Mouse (Mus musculus) limb, embryonic 14.5 days (tissue): ENCODE measurements at regions not wholly inside any gene's neighbourhood (a gene's known extent, or its start where the extent isn't known, plus 50 kb on each side); places are given as distances from the start of the nearest gene placed in this dataset.
A peak's percentile ranks its signal among the peaks of the same experiment; 100 is the strongest.

Experiments
- ATAC-seq: fragments of 200-750 bp; cut with Nextera tagmentation; 2 replicates; pipeline ENCODE4 v1.8.0; 2017; ENCODE audit warnings: low read depth, moderate number of reproducible peaks, moderate TSS enrichment; ENCODE audit not compliant: low FRiP score
- DNase-seq: peaks from one replicate; pipeline ENCODE4 v3.0.0-alpha.2; 2015; ENCODE audit warnings: low spot score
- H3K27ac ChIP-seq: fragments of 300-500 bp; sonication (generic); replicated peaks from 2 replicates; pipeline ENCODE4 v1.5.1; 2014; ENCODE audit warnings: low read depth, mild to moderate bottlenecking, low read length, moderate library complexity, mixed read lengths
- H3K27me3 ChIP-seq: fragments of 300-500 bp; sonication (generic); 2 replicates; pipeline ENCODE4 v1.6.1; 2014; ENCODE audit warnings: low read length, mixed read lengths; ENCODE audit not compliant: control insufficient read depth, insufficient read depth
- H3K36me3 ChIP-seq: fragments of 300-500 bp; sonication (generic); 2 replicates; pipeline ENCODE4 v1.6.1; 2014; ENCODE audit warnings: mild to moderate bottlenecking, low read length, moderate library complexity, mixed read lengths; ENCODE audit not compliant: control insufficient read depth, insufficient read depth
- H3K4me1 ChIP-seq: fragments of 300-500 bp; sonication (generic); 2 replicates; pipeline ENCODE4 v1.6.1; 2014; ENCODE audit warnings: antibody characterized with exemption, low read length, mixed read lengths; ENCODE audit not compliant: control insufficient read depth, insufficient read depth
- H3K4me2 ChIP-seq: fragments of 300-500 bp; sonication (generic); replicated peaks from 2 replicates; pipeline ENCODE4 v1.6.1; 2014; ENCODE audit warnings: low read depth, mild to moderate bottlenecking, low read length, moderate library complexity; ENCODE audit not compliant: severe bottlenecking
- H3K4me3 ChIP-seq: fragments of 300-500 bp; sonication (generic); replicated peaks from 2 replicates; pipeline ENCODE4 v1.5.1; 2014; ENCODE audit warnings: low read length
- H3K9ac ChIP-seq: fragments of 300-500 bp; sonication (generic); 2 replicates; pipeline ENCODE4 v1.6.1; 2014; ENCODE audit warnings: mild to moderate bottlenecking, low read depth, low read length, moderate library complexity; ENCODE audit not compliant: severe bottlenecking
- H3K9me3 ChIP-seq: fragments of 300-500 bp; sonication (generic); 2 replicates; pipeline ENCODE4 v1.6.1; 2016; ENCODE audit warnings: low read length; ENCODE audit not compliant: control insufficient read depth
- POLR2A ChIP-seq: fragments of 200-500 bp; IDR thresholded peaks from 2 replicates; pipeline ENCODE4 v1.8.0; 2012; ENCODE audit warnings: inconsistent platforms, mild to moderate bottlenecking, moderate library complexity, borderline replicate concordance; ENCODE audit not compliant: insufficient read depth, insufficient read length; ENCODE audit errors: extremely low read depth
- WGBS: fragments of 180-500 bp; shearing (Covaris S2); extraction: QIAGEN DNeasy Blood & Tissue Kit; methylation state at CpG from one replicate; pipeline ENCODE4 v1.1.7; 2014; 5-methylcytosine and 5-hydroxymethylcytosine counted together

DNA sequence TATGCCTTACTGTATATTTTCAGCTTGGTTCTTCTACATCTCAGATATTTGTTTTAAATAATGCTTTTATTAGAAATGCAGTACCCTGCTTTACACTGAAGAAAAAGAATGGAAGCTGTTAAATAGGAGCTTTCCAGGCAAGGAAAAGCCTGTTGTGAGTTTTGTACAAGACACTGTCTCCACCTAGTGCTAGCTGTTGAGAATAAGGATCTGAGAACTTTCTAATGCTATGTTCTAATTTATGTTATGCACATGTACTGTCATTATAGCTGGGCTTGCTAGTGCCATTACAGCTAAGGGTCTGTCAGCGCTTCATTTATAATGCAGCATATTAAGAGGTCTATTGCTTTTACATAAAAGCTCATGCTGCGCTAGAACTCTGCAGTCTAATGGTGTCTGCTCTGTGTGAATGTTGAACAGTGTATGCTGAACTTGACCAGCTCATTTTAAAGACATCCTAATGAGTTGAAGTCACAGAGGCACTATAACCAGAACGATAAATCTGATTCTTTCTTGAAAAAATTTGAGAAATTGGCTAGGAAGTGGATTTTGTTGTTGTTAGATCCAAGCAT is 315.4 kb upstream of the Dnajc24 start:
- Histone ChIP-seq H3K4me2 (no peak overlapping the region), H3K27ac (no peak overlapping the region), H3K36me3 (no peaks in the 10 kb centered on the region), H3K9me3 (no peaks in the 10 kb centered on the region), H3K9ac (no peak overlapping the region), H3K4me3 (no peak overlapping the region), H3K27me3 (no peaks in the 10 kb centered on the region), H3K4me1 (no peaks in the 10 kb centered on the region)
- TF ChIP-seq POLR2A: no peak
- no peak; the same call in 1 of the 2 replicates for ATAC-seq
- WGBS: 70% methylated on average over 3 of the region's 3 CpGs
- peak; percentile 21 for DNase-seq

DNA sequence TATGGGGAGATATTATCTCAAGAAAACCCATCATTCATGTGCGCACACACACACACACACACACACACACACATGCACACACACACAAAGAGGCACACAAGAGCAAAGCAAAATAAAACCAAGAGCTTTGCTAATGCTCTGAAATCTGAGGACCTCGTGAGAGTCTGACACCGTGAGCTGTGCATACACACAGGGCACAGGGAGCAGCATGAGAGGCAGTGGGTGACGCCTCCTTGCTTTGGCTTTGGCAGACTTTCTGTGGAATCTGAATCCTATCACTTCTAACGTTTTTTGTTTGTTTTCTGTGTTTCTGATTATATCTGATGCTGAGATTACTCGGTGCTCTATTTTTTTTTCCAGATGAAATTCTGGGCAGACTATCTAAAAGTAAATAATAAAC is 343.4 kb upstream of the Dnajc24 start:
- WGBS: 78% methylated on average over 6 of the region's 6 CpGs
- Histone ChIP-seq H3K27ac (no peak overlapping the region), H3K4me3 (no peak overlapping the region), H3K36me3 (no peaks in the 10 kb centered on the region), H3K9me3 (no peaks in the 10 kb centered on the region), H3K27me3 (no peaks in the 10 kb centered on the region), H3K4me1 (no peaks in the 10 kb centered on the region), H3K9ac (no peak overlapping the region), H3K4me2 (no peak overlapping the region)
- DNase-seq (no peak), ATAC-seq (no peak)
- TF ChIP-seq POLR2A: no peak

DNA sequence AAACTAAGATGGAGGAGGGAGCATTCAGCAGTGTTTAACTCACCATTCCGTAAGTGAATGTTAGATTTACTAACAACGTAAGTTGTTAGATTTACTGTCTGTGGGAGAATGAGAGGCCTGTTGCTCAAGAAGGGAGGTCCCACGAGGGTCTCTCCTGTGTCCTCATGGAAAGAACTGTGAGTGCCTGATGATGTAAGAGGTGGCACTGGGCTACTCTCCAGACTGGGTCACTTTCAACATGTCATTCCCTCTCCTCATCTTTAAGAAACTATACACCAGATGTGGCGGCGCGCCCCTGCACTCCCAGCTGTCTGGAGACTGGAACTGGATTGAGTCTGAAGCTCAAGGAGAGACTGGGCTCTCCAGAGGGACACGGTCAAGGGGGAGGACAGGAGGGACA is 343.9 kb upstream of the Dnajc24 start:
- no peak overlapping the region for H3K4me3 ChIP-seq
- no peaks in the 10 kb centered on the region for H3K9me3 ChIP-seq
- H3K9ac ChIP-seq: no peak overlapping the region
- no peak overlapping the region for H3K4me2 ChIP-seq
- H3K4me1 ChIP-seq: no peaks in the 10 kb centered on the region
- WGBS: 83% methylated on average over 7 of the region's 7 CpGs
- no peaks in the 10 kb centered on the region for H3K36me3 ChIP-seq
- no peak for DNase-seq
- no peak for ATAC-seq
- no peaks in the 10 kb centered on the region for H3K27me3 ChIP-seq
- no peak overlapping the region for H3K27ac ChIP-seq
- no peak for TF ChIP-seq POLR2A

DNA sequence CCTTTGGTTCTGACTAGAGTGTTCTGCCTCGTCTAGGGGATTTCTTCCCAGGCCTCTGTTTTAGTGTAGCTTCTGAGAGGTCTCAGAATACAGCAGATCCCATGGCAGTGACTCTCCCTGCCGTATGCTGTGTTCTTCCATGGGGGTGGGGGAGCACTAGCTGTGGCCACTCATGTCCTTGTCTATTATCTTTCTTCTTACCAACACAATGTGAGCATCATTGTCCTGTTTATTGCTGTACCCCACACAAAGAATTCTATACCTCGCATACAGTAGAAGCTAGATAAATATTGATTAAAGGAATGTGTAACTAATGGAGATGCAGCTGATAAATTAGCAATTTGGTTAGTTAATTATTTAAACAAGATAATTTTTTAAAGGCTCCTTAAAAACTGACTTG is 337.5 kb upstream of the Mpped2 start:
- Histone ChIP-seq H3K9ac (no peak overlapping the region), H3K36me3 (no peaks in the 10 kb centered on the region), H3K9me3 (no peaks in the 10 kb centered on the region), H3K27me3 (no peaks in the 10 kb centered on the region), H3K4me3 (no peak overlapping the region), H3K4me1 (peaks cover 12% of the 10 kb centered on the region), H3K4me2 (no peak overlapping the region), H3K27ac (no peak overlapping the region)
- ATAC-seq (no peak), DNase-seq (no peak)
- 69% methylated on average over 3 of the region's 3 CpGs for WGBS
- TF ChIP-seq POLR2A: no peak

DNA sequence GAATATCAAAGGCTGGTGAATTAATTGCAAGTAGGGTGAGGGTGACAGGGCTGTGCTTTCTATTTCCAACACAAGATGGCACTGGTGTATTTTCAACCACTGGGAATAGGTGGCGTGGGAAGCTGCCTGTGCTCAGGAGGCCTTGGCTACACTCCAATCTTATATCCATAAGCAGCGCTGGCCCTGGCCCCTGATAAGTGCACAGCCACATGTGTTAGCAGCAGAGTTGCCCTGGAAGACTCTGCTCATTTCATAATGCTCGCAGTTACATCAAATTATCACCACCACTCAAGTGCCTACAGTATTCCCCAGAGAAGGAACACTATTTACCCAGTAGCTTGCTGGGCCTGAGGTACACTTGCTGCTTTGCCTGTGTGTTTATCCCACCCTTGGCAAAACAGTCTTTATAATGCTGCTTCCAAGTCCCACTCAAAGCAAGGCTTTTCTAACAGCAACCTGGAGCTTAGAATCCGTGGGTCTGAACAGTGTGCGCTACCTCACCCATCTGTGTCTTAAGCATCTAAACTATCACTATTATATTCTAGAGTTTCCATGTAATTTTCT is 337.0 kb upstream of the Mpped2 start:
- H3K36me3 ChIP-seq: no peaks in the 10 kb centered on the region
- ATAC-seq (peak; percentile 85), DNase-seq (peak; percentile 93)
- H3K27me3 ChIP-seq: no peaks in the 10 kb centered on the region
- H3K4me1 ChIP-seq: peaks cover 12% of the 10 kb centered on the region
- no peak overlapping the region for H3K9ac ChIP-seq
- WGBS: 36% methylated on average over 5 of the region's 5 CpGs
- H3K4me2 ChIP-seq: no peak overlapping the region
- no peak overlapping the region for H3K4me3 ChIP-seq
- H3K9me3 ChIP-seq: no peaks in the 10 kb centered on the region
- H3K27ac ChIP-seq: no peak overlapping the region
- no peak for TF ChIP-seq POLR2A

DNA sequence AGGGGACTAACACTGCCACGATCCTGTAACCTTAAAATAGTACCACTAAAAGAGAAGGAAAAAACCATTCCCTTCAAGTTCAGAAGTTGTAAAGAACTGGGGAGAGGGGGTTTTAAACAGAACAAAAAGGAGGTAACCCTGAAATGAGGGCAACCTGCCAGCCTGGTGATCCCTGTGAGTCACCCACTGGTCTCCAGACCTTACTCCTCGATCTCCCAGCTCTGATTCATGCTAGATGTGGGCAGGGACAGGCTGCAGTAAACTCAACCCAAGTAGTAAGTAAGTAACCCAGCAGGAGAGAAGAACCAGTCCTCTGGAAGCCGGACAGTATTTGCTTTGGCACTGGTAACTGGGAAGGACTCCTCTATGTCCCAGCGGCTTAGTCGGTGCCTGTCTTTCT is 324.4 kb upstream of the Mpped2 start:
- ATAC-seq: no peak
- no peak overlapping the region for H3K27ac ChIP-seq
- no peak for TF ChIP-seq POLR2A

More for the DNA sequence above, 324.4 kb upstream of the Mpped2 start:
- WGBS: 84% methylated on average over 5 of the region's 5 CpGs
- H3K9me3 ChIP-seq: no peaks in the 10 kb centered on the region
- H3K9ac ChIP-seq: no peak overlapping the region
- DNase-seq: no peak
- no peak overlapping the region for H3K4me2 ChIP-seq
- no peaks in the 10 kb centered on the region for H3K27me3 ChIP-seq
- no peaks in the 10 kb centered on the region for H3K36me3 ChIP-seq
- H3K4me1 ChIP-seq: no peaks in the 10 kb centered on the region
- no peak overlapping the region for H3K4me3 ChIP-seq
